Mouse (Mus musculus) lung, postnatal 14 days (tissue): ENCODE data around the gene Stom.

ENCODE experiments used
- DNase-seq: peaks from one replicate; pipeline ENCODE4 v3.0.0; 2021

Stom gene

DNA sequence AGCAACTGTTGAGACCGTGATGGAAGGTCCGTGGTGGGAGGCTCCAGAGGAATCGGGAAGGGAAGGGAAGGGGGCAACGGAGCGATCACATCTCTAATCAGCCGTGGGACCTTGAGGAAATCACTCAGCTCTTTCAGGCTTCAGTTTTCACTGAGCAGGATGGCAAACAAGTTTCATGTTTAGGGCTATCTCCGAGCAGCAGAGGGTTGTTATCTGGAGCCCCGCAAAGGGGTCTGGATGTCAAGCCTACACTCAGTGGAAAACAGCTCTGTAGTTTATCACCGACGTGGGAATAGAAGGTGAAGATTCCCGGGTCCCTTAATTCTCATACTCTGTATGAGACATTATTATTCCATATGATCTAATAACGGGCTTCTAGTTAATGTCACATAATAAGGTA lies 18.4 kb downstream of the Stom start:
- no peak for DNase-seq

DNA sequence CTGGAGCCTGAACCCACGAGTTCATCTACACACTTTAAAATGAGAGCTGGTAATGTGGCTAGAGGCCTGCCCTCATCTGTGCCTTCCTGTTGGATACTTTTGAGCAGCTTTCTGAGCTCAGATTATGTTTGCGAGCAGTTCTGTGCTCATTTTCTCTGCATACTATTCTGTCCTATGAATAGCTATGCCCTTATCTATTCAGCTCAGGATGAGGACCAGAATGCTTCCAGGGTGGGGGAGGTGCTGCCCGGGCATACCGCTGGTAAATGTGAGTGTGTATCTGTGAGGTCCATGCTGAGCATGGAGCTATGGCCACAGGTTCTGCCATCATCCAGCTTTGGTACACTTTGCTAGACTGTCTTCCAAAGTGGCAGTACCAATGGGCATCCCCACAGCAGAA lies 19.2 kb downstream of the Stom start:
- no peak for DNase-seq

GRCm38 (mm10) chr2:35314300-35314699 lies 22.5 kb downstream of the Stom start:
- DNase-seq = no peak

- DNase-seq = no peak
These were observed 26.8 kb downstream of the Stom start for GRCm38 (mm10) chr2:35309906-35310493.

- no peak for DNase-seq
These were observed 28.6 kb downstream of the Stom start for GRCm38 (mm10) chr2:35308166-35308565.

- no peak for DNase-seq
These were observed 34.5 kb downstream of the Stom start for GRCm38 (mm10) chr2:35302049-35302885.

DNA sequence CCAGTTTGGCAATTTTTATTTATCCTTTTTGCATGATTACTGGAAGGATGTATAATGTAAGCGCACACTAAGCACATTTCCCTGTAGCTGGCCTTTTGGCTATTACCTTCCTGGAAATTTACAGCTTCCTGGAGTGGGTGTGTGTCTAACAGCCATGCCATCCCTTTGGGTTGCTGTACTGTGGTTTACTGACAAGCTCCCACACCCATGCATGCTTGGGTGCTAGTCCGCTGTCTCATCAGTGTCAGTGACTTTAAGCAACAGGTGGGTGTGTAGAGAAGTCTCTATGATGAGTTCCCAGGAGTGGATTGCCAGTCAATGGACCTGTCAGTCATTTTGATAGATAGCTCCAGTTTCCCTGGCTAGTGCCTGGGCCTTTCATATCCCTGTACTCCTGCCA lies 37.3 kb downstream of the Stom start:
- DNase-seq = no peak

DNA sequence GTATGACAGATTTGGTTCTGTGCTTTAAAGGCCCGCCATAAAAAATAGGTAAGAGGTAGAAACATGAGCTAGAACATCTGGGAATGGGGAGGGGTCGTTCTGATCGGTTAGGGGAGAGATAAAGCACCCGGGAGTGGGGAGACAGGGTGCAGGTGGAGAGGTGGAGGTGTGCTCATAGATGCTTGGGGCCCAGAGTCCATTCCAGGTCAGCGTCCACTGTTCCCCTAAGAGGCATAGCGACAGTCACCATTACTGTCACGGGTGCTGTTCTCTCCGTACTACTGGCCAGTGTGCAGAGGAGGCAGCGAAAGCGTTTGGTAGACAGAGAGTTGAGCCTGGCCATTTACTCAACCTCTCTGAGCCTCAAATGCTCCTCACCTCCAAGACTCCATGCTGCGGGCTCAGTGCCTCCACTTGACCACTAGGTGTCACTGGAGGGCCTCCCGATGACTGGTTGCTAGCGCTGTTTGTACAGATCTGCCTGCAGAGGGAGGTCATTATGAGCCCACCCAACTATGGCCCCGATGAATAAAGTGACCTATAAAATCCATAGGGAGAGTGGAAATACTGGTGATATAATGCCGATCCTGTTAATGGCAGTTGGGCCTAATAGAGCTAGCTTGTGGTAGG lies 39.0 kb downstream of the Stom start:
- DNase-seq = peak; percentile 90

DNA sequence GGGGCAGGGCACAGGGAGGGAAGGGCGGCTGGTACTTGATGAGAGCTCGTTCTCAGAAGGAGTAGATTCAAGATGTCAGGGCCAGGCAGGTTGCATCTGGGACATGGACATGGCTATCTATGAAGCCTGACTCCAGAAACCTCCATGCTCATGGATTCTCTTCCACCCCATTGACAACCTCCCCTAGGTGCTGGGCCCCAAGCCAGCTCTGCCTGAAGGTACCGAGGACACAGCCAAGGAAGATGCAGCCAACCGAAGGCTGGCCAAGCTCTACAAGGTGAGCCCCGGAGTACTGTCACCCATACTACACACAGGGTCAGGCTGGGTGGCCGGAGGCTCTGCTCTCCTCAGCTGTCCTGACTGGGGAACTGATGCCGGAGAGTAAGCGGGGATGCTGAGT lies 43.5 kb downstream of the Stom start:
- no peak for DNase-seq

DNA sequence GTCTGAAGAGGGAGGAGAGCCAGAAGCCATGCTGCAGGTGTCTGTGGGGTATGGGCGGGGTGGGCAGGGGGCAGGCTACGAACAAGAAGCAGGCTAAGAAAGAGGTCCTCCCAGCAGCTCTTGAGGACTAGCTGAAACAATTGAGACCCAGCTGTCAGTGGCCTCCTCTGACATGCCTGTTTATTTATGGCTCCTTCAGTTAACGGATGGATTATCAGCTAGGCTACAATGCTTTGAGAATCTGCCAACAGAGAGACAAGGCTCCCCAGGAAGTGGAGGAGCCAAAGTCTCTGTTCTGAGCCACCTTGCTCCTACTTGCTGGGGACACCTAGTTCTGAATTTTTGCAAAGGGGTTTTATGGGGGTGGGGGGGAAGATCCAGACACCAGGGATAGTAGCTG lies 44.1 kb downstream of the Stom start:
- DNase-seq = no peak

- DNase-seq = peak; percentile 74
These were observed 44.9 kb downstream of the Stom start for GRCm38 (mm10) chr2:35291856-35292255.

- peak; percentile 88 for DNase-seq
These were observed 47.8 kb downstream of the Stom start for GRCm38 (mm10) chr2:35288758-35289635.

DNA sequence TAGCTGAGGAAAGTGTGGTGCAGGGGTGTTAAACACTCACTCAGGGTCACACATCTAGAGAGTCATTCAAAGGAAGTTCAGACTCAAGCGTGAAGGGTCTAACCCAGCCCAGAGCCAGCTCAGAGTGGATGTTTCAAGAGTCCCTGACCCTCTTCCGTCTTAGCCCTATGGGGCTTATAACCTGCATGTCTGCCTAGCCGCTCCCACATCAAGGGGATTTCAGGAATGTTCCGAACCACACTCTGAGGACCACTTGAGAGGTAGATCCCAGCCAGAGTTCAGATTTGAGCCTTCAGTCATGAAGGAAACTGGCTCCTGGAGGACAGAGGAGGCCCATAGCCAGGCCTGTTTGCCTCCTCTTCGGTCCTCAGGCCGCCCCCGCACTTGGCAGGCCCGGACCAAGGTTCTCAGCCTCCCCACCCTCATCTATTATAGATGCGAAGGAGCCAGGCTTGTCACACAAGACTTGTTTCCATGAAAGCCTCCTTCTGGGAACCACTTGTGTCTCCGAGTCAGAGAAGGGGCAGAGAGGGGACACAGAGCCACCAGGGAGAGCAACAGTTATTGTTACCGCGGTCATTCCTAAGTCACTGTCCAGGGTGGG lies 49.7 kb downstream of the Stom start:
- peak; percentile 61 for DNase-seq

DNA sequence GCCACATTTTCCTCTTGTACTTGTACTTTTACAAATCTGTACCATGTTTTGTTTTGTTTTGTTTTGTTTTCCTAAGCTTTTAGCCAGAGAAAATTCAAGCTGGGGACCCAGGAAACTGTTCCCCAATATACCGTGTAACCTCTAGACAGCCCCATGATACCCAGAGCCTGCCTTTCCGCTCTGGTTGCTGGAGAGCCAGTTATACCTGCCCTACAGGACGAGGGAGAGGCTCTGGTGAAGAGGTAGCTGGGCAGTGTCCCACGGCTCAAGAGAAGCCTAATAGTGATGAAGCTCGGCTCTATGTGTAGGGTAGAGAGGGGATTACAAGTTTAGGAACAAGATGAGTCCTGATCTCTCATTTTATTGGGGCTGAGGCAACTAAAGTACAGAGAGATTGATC lies 51.6 kb downstream of the Stom start:
- no peak for DNase-seq

GRCm38 (mm10) chr2:35283997-35284396 lies 52.8 kb downstream of the Stom start:
- no peak for DNase-seq

- peak; percentile 65 for DNase-seq
These were observed 54.6 kb downstream of the Stom start for GRCm38 (mm10) chr2:35282214-35282613.

- DNase-seq = no peak
These were observed 56.8 kb downstream of the Stom start for GRCm38 (mm10) chr2:35280001-35280400.

DNA sequence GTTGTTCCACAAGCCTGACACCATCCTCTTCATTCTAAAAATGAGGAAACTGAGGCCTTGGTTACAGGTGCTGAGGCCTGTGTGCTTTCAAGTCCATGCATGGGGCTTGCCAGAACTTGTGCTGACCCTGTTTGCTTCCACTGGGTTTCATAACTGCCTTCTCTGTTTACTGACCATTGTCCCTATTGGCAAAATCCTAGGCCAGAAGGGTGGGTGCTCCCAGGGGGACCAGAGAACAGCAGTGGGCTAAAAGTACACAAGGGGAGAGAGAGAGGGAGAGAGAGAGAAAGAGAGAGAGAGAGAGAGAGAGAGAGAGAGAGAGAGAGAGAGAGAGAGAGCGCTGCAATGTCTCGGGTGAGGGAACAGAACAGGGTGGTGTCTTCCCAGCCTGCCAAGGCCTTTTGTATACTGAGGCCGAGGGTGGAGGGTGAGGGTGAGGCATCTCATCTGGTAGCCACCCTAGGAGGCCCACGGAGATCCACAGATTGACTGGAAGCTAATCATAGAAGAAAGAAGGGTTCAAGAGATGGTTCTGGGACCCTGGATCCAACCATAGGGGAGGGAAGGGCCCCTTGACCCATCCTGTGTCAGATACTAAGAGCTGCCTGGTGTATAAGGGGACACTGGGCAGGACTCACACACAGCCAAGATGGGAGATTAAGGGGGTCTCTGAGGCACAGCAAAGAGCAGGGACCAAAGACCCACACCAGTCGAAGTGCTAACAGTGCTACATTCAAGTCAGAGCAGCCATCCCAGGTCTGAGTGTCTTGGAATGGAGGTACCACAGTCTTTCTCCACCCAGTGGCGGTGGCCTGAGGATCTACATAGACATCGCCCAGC lies 58.2 kb downstream of the Stom start:
- DNase-seq = peak; percentile 66

- DNase-seq = peak; percentile 78
These were observed 59.1 kb downstream of the Stom start for GRCm38 (mm10) chr2:35277686-35278085.

GRCm38 (mm10) chr2:35273536-35273935 lies 63.2 kb downstream of the Stom start:
- DNase-seq = peak; percentile 63

DNA sequence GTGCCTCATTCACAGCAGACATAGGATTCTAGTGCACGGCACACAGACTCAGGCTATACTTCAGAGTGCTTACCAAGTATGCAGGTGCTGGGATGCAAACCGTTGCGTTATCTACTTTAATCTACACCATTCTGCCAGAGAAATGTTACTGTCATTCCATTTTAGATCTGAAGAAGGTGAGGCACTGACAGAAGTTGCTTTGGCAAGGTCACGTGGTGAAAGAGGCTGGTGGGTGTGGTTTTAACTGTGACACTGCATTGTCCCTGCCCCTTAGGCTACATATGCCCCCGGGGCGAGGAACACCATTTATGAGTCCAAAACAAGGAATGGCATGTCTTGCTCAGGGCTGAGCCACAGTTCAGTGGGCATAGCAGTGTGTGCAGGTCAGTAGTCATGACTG lies 63.9 kb downstream of the Stom start:
- no peak for DNase-seq

- DNase-seq = peak; percentile 55
These were observed 65.0 kb downstream of the Stom start for GRCm38 (mm10) chr2:35271817-35272216.
